Mouse (Mus musculus): ENCODE data around the gene Hrct1.
A peak's percentile ranks its signal among the peaks of the same experiment; 100 is the strongest.

Gene Hrct1

GRCm38 (mm10) chr4:43728576-43728954, 1.6 kb downstream of the Hrct1 start:
- DNase-seq, result no peak

GRCm38 (mm10) chr4:43729126-43729525, 2.1 kb downstream of the Hrct1 start:
- no peak for DNase-seq

- DNase-seq, result no peak
These were observed 3.0 kb downstream of the Hrct1 start, which contains the start of gene Spaar for GRCm38 (mm10) chr4:43729794-43730550. Spaar (plus strand) TSS chr4:43730034.

- DNase-seq, result no peak
These were observed 3.8 kb downstream of the Hrct1 start for GRCm38 (mm10) chr4:43730750-43731297.

GRCm38 (mm10) chr4:43732171-43732570, 5.2 kb downstream of the Hrct1 start:
- DNase-seq, result no peak

- no peak for DNase-seq
These were observed 6.2 kb downstream of the Hrct1 start for GRCm38 (mm10) chr4:43733186-43733585.

GRCm38 (mm10) chr4:43737144-43737543, 10.2 kb downstream of the Hrct1 start:
- no peak for DNase-seq

- no peak for DNase-seq
These were observed 12.1 kb downstream of the Hrct1 start for GRCm38 (mm10) chr4:43738989-43739674.

- no peak for DNase-seq
These were observed 14.5 kb downstream of the Hrct1 start for GRCm38 (mm10) chr4:43741526-43741925.

GRCm38 (mm10) chr4:43742637-43743036, 15.6 kb downstream of the Hrct1 start:
- DNase-seq, result no peak

GRCm38 (mm10) chr4:43743099-43743498, 16.1 kb downstream of the Hrct1 start:
- no peak for DNase-seq

GRCm38 (mm10) chr4:43745187-43745586, 18.2 kb downstream of the Hrct1 start:
- peak in 1 of 2 experiments; percentile 14 for DNase-seq

- no peak for DNase-seq
These were observed 30.2 kb downstream of the Hrct1 start for GRCm38 (mm10) chr4:43757213-43757612.

GRCm38 (mm10) chr4:43759571-43760418, 32.8 kb downstream of the Hrct1 start:
- no peak for DNase-seq

GRCm38 (mm10) chr4:43760460-43760859, 33.5 kb downstream of the Hrct1 start:
- peak in 1 of 2 experiments; percentile 10 for DNase-seq

- no peak for DNase-seq
These were observed 34.3 kb downstream of the Hrct1 start for GRCm38 (mm10) chr4:43761336-43761735.

GRCm38 (mm10) chr4:43763410-43763809, 36.4 kb downstream of the Hrct1 start:
- DNase-seq, result peak; percentile 24 to 51

GRCm38 (mm10) chr4:43768341-43768740, 41.4 kb downstream of the Hrct1 start:
- DNase-seq, result no peak

GRCm38 (mm10) chr4:43769374-43769773, 42.4 kb downstream of the Hrct1 start:
- no peak for DNase-seq

GRCm38 (mm10) chr4:43770909-43771308, 43.9 kb downstream of the Hrct1 start, which contains the start of gene Olfr159:
Olfr159 (minus strand) TSS chr4:43771009.
- no peak for DNase-seq

GRCm38 (mm10) chr4:43771626-43772025, 44.6 kb downstream of the Hrct1 start:
- no peak for DNase-seq

- DNase-seq, result no peak
These were observed 45.3 kb downstream of the Hrct1 start for GRCm38 (mm10) chr4:43772304-43772703.
